Mouse (Mus musculus): ENCODE results near the gene Grik5.

DNA sequence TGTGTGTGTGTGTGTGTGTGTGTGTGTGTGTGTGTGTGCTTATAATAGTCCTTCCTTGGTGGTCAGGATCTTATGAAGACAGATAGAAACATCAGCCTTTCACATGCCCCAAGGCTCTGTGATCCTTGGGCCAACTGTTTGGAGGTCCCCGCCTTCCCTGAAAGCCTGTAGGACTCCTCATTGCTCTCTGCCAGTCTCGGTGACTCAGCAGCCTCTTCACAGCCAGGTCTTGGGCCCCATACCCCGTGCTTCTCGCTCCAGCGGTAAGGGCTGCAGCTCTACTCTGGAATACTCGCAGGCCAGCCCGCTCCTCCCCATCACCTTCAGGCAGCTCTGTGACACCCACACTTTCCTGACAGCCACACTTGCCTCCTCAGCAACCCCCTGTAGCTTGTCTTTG, 45.7 kb downstream of the Grik5 start:
- no peak for TF ChIP-seq CTCF (IDR thresholded peaks at IDR 0.05)
- TF ChIP-seq EP300 (IDR thresholded peaks at IDR 0.05) = no peak
